Mouse (Mus musculus) small intestine, adult 10 weeks (tissue): ENCODE measurements around the gene Gm6377. TPM values are rescaled to one million over a fixed set of nuclear protein-coding genes. Genes with fewer than 3 reads are reported as not detected.

ENCODE experiments used
- polyA plus RNA-seq: library from polyadenylated mRNA; stranded (reverse); fragments of 350-450 nt; fragmentation: Illumina TruSeq; extraction: RNeasy Lipid Tissue Mini Kit (QIAGEN cat#74804); gene quantifications from one replicate; pipeline ENCODE4 v1.2.3, GENCODE M21; 2014; ENCODE audit warnings: low replicate concordance

Gm6377 gene
- 14.6 TPM for polyA plus RNA-seq

GRCm38 (mm10) chrX:109196468-109196867 is at the start of gene Gm6377:
Gene Gm6377 (plus strand): TSS chrX:109196756.

Other genes with a start within 250 kb of the Gm6377 start
- gene Hmgn5, start 183.4 kb upstream of the Gm6377 start, polyA plus RNA-seq: 169 TPM
- 534 TPM for gene Sh3bgrl, start 101.4 kb upstream of the Gm6377 start, polyA plus RNA-seq